Mouse (Mus musculus) embryonic fibroblast, embryonic 13.5 days (primary cell): ENCODE measurements around the gene Dnajb13.

Experiments
- CTCF ChIP-seq: IDR thresholded peaks from 2 replicates; pipeline ENCODE4 v1.5.1; 2011; ENCODE audit warnings: mild to moderate bottlenecking, control low read depth, low read length, moderate library complexity, borderline replicate concordance; ENCODE audit not compliant: insufficient read depth
- POLR2A ChIP-seq: IDR thresholded peaks from 2 replicates; pipeline ENCODE4 v1.6.1; 2011; ENCODE audit warnings: low read depth, mild to moderate bottlenecking, control low read depth, low read length, moderate library complexity

DNA sequence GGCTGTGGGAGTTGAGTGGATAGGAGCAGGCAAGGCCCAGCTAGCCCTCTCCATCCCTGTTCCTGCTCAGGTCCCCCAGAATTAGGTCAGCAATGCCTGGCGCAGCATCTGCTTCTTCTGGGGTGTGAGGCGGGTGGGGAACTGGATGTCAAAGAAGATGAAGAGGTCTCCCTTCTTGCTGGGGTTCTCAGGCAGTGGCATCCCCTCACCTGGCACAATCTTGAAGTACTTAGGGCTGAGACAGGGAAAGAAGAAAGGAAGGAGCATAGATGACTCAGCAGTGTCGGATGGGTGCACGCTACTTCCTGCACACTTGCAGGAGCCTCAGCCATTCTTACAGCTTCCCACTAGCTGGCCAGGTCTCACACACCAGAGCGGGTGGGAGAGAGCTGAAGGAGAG lies 11.7 kb downstream of the Dnajb13 start:
- TF ChIP-seq POLR2A (no peak), CTCF (no peak)
